Mouse (Mus musculus): ENCODE results near the gene Adcy1. TPM values are rescaled to one million over a fixed set of nuclear protein-coding genes. Genes with fewer than 3 reads are reported as not detected.

The Adcy1 gene
- polyA plus RNA-seq, 1 experiment from 2014 or later, result 5.5 TPM

GRCm38 (mm10) chr11:7073556-7073955 lies 10.3 kb downstream of the Adcy1 start:
- no peak overlapping the region for H3K27ac ChIP-seq (replicated peaks)
- no peak for ATAC-seq (ENCODE audit: low read depth)
- H3K4me1 ChIP-seq (replicated peaks), result peaks cover 14% of the 10 kb centered on the region; the same call in 1 of the 2 replicates
- H3K27me3 ChIP-seq, result no peaks in the 10 kb centered on the region
- no peak overlapping the region for H3K4me2 ChIP-seq
- no peaks in the 10 kb centered on the region for H3K36me3 ChIP-seq
- WGBS, result 92% methylated on average over 3 of the region's 3 CpGs
- no peak overlapping the region for H3K4me3 ChIP-seq
- no peaks in the 10 kb centered on the region for H3K9me3 ChIP-seq
- H3K9ac ChIP-seq, result no peak overlapping the region

- no peak overlapping the region for H3K27ac ChIP-seq (replicated peaks)
- no peak overlapping the region for H3K9ac ChIP-seq
- 74% methylated on average over 3 of the region's 3 CpGs for WGBS
These were observed 13.2 kb downstream of the Adcy1 start for GRCm38 (mm10) chr11:7076510-7076909.

GRCm38 (mm10) chr11:7081893-7082292 lies 18.6 kb downstream of the Adcy1 start:
- Histone ChIP-seq H3K9me3 (no peaks in the 10 kb centered on the region), H3K27ac (replicated peaks) (no peak overlapping the region), H3K36me3 (no peaks in the 10 kb centered on the region), H3K4me3 (no peak overlapping the region), H3K27me3 (no peaks in the 10 kb centered on the region), H3K4me2 (no peak overlapping the region), H3K4me1 (replicated peaks) (no peaks in the 10 kb centered on the region), H3K9ac (no peak overlapping the region)
- ATAC-seq (ENCODE audit: low read depth), result no peak
- 100% methylated on average over 1 of the region's 1 CpGs for WGBS

More at GRCm38 (mm10) chr11:7076510-7076909, 13.2 kb downstream of the Adcy1 start:
- Histone ChIP-seq H3K9me3 (no peaks in the 10 kb centered on the region), H3K36me3 (no peaks in the 10 kb centered on the region), H3K27me3 (no peaks in the 10 kb centered on the region), H3K4me1 (replicated peaks) (peaks cover 6% of the 10 kb centered on the region; the same call in 1 of the 2 replicates), H3K4me2 (no peak overlapping the region), H3K4me3 (no peak overlapping the region)
- ATAC-seq (ENCODE audit: low read depth), result no peak

- H3K9ac ChIP-seq, result no peak overlapping the region
- H3K27me3 ChIP-seq, result no peaks in the 10 kb centered on the region
- no peak overlapping the region for H3K27ac ChIP-seq (replicated peaks)
- H3K4me1 ChIP-seq (replicated peaks), result no peaks in the 10 kb centered on the region
- 100% methylated on average over 1 of the region's 1 CpGs for WGBS
- H3K4me3 ChIP-seq, result no peak overlapping the region
- H3K9me3 ChIP-seq, result no peaks in the 10 kb centered on the region
- ATAC-seq (ENCODE audit: low read depth), result no peak
- no peaks in the 10 kb centered on the region for H3K36me3 ChIP-seq
- no peak overlapping the region for H3K4me2 ChIP-seq
These were observed 20.6 kb downstream of the Adcy1 start for GRCm38 (mm10) chr11:7083911-7084310.

GRCm38 (mm10) chr11:7085184-7085583 lies 21.9 kb downstream of the Adcy1 start:
- Histone ChIP-seq H3K4me3 (no peak overlapping the region), H3K9ac (no peak overlapping the region), H3K27me3 (no peaks in the 10 kb centered on the region), H3K27ac (replicated peaks) (no peak overlapping the region), H3K36me3 (no peaks in the 10 kb centered on the region), H3K4me1 (replicated peaks) (no peaks in the 10 kb centered on the region), H3K4me2 (no peak overlapping the region), H3K9me3 (no peaks in the 10 kb centered on the region)
- 90% methylated on average over 5 of the region's 5 CpGs for WGBS
- ATAC-seq (ENCODE audit: low read depth), result no peak

- Histone ChIP-seq H3K4me3 (no peak overlapping the region), H3K9me3 (peaks cover 5% of the 10 kb centered on the region; the same call in 1 of the 2 replicates), H3K27me3 (no peaks in the 10 kb centered on the region), H3K27ac (replicated peaks) (no peak overlapping the region), H3K4me1 (replicated peaks) (no peaks in the 10 kb centered on the region), H3K9ac (no peak overlapping the region), H3K4me2 (no peak overlapping the region), H3K36me3 (no peaks in the 10 kb centered on the region)
- 97% methylated on average over 5 of the region's 5 CpGs for WGBS
- ATAC-seq (ENCODE audit: low read depth), result no peak
These were observed 27.8 kb downstream of the Adcy1 start for GRCm38 (mm10) chr11:7091120-7091519.

GRCm38 (mm10) chr11:7094844-7095243 lies 31.6 kb downstream of the Adcy1 start:
- Histone ChIP-seq H3K4me2 (no peak overlapping the region), H3K27ac (replicated peaks) (no peak overlapping the region), H3K4me1 (replicated peaks) (0 out of 2 replicates have a peak, but pooled peaks cover 3% of the 10 kb centered on the region), H3K36me3 (no peaks in the 10 kb centered on the region), H3K27me3 (no peaks in the 10 kb centered on the region), H3K9ac (no peak overlapping the region), H3K9me3 (peaks cover 5% of the 10 kb centered on the region; the same call in 1 of the 2 replicates), H3K4me3 (no peak overlapping the region)
- 96% methylated on average over 6 of the region's 6 CpGs for WGBS
- ATAC-seq (ENCODE audit: low read depth), result no peak

GRCm38 (mm10) chr11:7101674-7102073 lies 38.4 kb downstream of the Adcy1 start:
- Histone ChIP-seq H3K27ac (replicated peaks) (peak overlapping the region; percentile 88), H3K27me3 (no peaks in the 10 kb centered on the region), H3K4me1 (replicated peaks) (peaks cover 37% of the 10 kb centered on the region), H3K36me3 (no peaks in the 10 kb centered on the region), H3K9ac (peak overlapping the region; percentile 26; the same call in 1 of the 2 replicates), H3K4me2 (no peak overlapping the region), H3K4me3 (no peak overlapping the region), H3K9me3 (peaks cover 4% of the 10 kb centered on the region; the same call in 1 of the 2 replicates)
- ATAC-seq (ENCODE audit: low read depth), result no peak
- 53% methylated on average over 6 of the region's 6 CpGs for WGBS

- peaks cover 37% of the 10 kb centered on the region for H3K4me1 ChIP-seq (replicated peaks)
- H3K4me2 ChIP-seq, result peak overlapping the region; percentile 0; the same call in 1 of the 2 replicates
- H3K4me3 ChIP-seq, result no peak overlapping the region
- H3K27me3 ChIP-seq, result no peaks in the 10 kb centered on the region
- 41% methylated on average over 14 of the region's 14 CpGs for WGBS
- peaks cover 4% of the 10 kb centered on the region; the same call in 1 of the 2 replicates for H3K9me3 ChIP-seq
- ATAC-seq (ENCODE audit: low read depth), result peak; percentile 75
- H3K27ac ChIP-seq (replicated peaks), result peak overlapping the region; percentile 88
- H3K9ac ChIP-seq, result peak overlapping the region; percentile 34; the same call in 1 of the 2 replicates
- no peaks in the 10 kb centered on the region for H3K36me3 ChIP-seq
These were observed 39.2 kb downstream of the Adcy1 start for GRCm38 (mm10) chr11:7102256-7103194.

GRCm38 (mm10) chr11:7105337-7105736 lies 42.0 kb downstream of the Adcy1 start:
- no peaks in the 10 kb centered on the region for H3K27me3 ChIP-seq
- H3K4me3 ChIP-seq, result no peak overlapping the region
- 94% methylated on average over 8 of the region's 8 CpGs for WGBS
- ATAC-seq (ENCODE audit: low read depth), result no peak
- no peak overlapping the region for H3K4me2 ChIP-seq
- H3K9ac ChIP-seq, result no peak overlapping the region
- no peak overlapping the region for H3K27ac ChIP-seq (replicated peaks)
- peaks cover 29% of the 10 kb centered on the region for H3K4me1 ChIP-seq (replicated peaks)
- peaks cover 8% of the 10 kb centered on the region for H3K36me3 ChIP-seq
- peaks cover 4% of the 10 kb centered on the region; the same call in 1 of the 2 replicates for H3K9me3 ChIP-seq

GRCm38 (mm10) chr11:7109131-7109530 lies 45.8 kb downstream of the Adcy1 start:
- H3K9ac ChIP-seq, result no peak overlapping the region
- peaks cover 4% of the 10 kb centered on the region; the same call in 1 of the 2 replicates for H3K9me3 ChIP-seq
- peaks cover 7% of the 10 kb centered on the region for H3K4me1 ChIP-seq (replicated peaks)
- ATAC-seq (ENCODE audit: low read depth), result no peak
- H3K27me3 ChIP-seq, result no peaks in the 10 kb centered on the region
- no peak overlapping the region for H3K4me2 ChIP-seq
- WGBS, result 91% methylated on average over 4 of the region's 4 CpGs
- no peak overlapping the region for H3K27ac ChIP-seq (replicated peaks)
- H3K36me3 ChIP-seq, result peaks cover 8% of the 10 kb centered on the region
- no peak overlapping the region for H3K4me3 ChIP-seq

- Histone ChIP-seq H3K9ac (no peak overlapping the region), H3K4me2 (no peak overlapping the region), H3K36me3 (peaks cover 8% of the 10 kb centered on the region), H3K27ac (replicated peaks) (no peak overlapping the region), H3K4me1 (replicated peaks) (peaks cover 10% of the 10 kb centered on the region), H3K27me3 (no peaks in the 10 kb centered on the region), H3K9me3 (no peaks in the 10 kb centered on the region), H3K4me3 (no peak overlapping the region)
- no peak for ATAC-seq (ENCODE audit: low read depth)
- whole genome bisulfite sequencing, result 81% methylated on average over 4 of the region's 4 CpGs
These were observed 49.8 kb downstream of the Adcy1 start for GRCm38 (mm10) chr11:7113046-7113445.

Measured in neural tube, embryonic 13.5 days (tissue).